Mouse (Mus musculus): ENCODE data around the gene Banp.

Banp gene

GRCm38 (mm10) chr8:122018046-122018831 is 68.7 kb downstream of the Banp start:
- peak; percentile 39 for DNase-seq (ENCODE audit: extremely low read depth, low read depth, low spot score)

- DNase-seq (ENCODE audit: extremely low read depth, low read depth, low spot score), result no peak
These were observed 69.6 kb downstream of the Banp start for GRCm38 (mm10) chr8:122019162-122019561.

GRCm38 (mm10) chr8:122020050-122020771 is 70.7 kb downstream of the Banp start:
- no peak for DNase-seq (ENCODE audit: extremely low read depth, low read depth, low spot score)

DNA sequence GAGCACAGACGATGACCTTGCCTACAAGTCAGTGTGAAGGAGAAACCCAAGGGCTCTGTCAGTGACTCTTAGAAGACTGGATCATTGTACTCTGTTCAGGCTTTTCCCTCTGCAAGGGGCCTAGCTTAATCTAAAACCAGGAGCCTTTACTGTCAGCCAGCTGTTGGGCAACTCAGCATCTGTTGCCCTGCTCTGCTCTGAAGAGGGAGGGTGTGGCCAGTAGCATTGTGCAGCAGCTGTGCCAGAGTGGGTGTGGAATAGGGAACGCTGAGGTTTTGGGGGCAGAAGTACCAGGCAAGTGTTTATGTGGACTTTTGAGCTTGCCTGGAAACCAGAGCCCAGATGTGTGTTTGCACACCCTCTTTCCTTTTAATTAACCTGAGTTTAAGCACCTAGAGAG is 72.2 kb downstream of the Banp start:
- no peak for DNase-seq (ENCODE audit: extremely low read depth, low read depth, low spot score)

DNA sequence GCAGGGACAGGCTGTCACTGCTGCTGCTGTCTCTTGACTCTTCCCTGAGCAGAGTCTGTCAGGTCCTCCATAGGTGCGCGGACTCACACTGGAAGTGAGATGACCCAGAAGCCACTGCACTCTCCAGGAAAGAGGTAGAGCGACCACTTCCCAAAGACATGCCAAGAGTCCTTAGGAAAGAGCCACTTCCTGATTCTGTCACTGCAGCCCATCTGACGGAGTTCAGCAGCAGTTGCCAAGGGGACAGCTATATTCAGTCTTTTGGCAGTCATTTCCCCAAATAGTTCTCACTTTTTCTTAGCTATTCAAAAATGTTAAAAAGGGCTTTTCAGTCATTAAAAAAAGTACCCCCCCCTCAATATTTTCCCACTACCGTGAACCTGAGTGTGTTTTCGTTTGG is 72.7 kb downstream of the Banp start:
- no peak for DNase-seq (ENCODE audit: extremely low read depth, low read depth, low spot score)

GRCm38 (mm10) chr8:122022705-122023104 is 73.2 kb downstream of the Banp start:
- no peak for DNase-seq (ENCODE audit: extremely low read depth, low read depth, low spot score)

- no peak for DNase-seq (ENCODE audit: extremely low read depth, low read depth, low spot score)
These were observed 76.0 kb downstream of the Banp start for GRCm38 (mm10) chr8:122025546-122025945.

GRCm38 (mm10) chr8:122028116-122028515 is 78.6 kb downstream of the Banp start:
- no peak for DNase-seq (ENCODE audit: extremely low read depth, low read depth, low spot score)

GRCm38 (mm10) chr8:122030965-122031364 is 81.4 kb downstream of the Banp start:
- DNase-seq (ENCODE audit: extremely low read depth, low read depth, low spot score), result no peak

- DNase-seq (ENCODE audit: extremely low read depth, low read depth, low spot score), result no peak
These were observed 83.2 kb downstream of the Banp start for GRCm38 (mm10) chr8:122032741-122033140.

DNA sequence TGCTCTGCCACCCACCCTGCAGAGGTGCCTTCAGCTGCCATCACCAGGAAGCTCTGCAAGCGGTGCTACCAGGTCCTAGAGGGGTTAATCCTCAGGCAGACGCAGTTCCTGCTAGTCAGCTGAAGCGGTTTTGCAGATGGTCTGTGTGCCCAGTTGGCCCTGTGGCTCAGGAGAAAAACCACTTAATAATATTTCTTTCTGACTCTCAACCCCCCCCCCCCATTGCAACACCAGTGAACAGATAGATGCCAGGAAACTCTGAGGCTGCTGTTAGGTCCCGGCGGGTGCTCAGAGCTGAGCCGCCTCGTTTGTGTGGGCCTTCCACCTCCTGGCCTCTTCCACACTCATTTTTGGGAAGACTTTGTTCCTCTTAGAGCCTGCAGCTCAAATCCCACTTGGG is 86.0 kb downstream of the Banp start:
- DNase-seq (ENCODE audit: extremely low read depth, low read depth, low spot score), result no peak

GRCm38 (mm10) chr8:122036325-122036724 is 86.8 kb downstream of the Banp start:
- no peak for DNase-seq (ENCODE audit: extremely low read depth, low read depth, low spot score)

GRCm38 (mm10) chr8:122037279-122037678 is 87.7 kb downstream of the Banp start:
- no peak for DNase-seq (ENCODE audit: extremely low read depth, low read depth, low spot score)

GRCm38 (mm10) chr8:122038076-122038475 is 88.5 kb downstream of the Banp start:
- no peak for DNase-seq (ENCODE audit: extremely low read depth, low read depth, low spot score)

DNA sequence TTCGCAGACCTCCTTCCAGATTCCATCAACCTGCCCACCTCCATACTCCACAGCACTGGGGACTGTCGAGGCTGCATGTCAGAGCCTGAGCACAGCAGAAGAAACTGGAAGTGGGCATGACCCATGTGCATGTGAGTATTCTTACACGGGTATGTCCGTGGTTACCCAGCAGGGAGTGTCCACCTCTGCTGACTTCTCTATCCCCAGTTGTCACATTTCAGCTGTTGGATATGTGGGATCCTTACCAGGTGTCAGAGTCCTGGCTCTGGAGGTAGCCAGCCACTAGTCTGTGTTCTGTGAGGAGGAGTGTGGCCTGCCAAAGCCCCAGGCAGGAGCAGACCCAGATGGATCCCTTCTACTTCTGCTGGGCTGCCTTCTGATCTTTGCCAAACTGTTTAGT is 89.9 kb downstream of the Banp start:
- DNase-seq (ENCODE audit: extremely low read depth, low read depth, low spot score), result no peak

GRCm38 (mm10) chr8:122047206-122047870 is 97.8 kb downstream of the Banp start:
- no peak for DNase-seq (ENCODE audit: extremely low read depth, low read depth, low spot score)

DNA sequence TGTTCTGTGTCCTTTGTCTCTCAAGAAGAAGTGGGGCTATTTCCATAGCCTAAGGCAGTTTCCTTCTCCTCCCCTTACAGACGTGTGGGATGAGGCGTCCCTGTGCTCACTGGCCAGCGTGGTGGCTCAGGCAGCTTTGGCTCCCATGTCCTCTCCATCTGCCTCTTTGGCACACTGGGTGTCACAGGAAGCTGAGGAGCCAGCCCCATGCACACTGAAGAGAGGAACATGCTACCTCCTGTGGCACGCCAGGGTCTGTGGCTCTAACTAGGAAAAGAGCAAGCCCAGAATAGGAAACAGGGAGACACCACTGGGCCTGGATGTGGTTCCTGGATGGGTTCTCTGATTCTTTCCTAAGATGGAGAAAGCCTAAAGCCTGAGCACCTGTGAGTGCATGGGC is 99.7 kb downstream of the Banp start:
- no peak for DNase-seq (ENCODE audit: extremely low read depth, low read depth, low spot score)

GRCm38 (mm10) chr8:122049923-122050322 is 100.4 kb downstream of the Banp start:
- DNase-seq (ENCODE audit: extremely low read depth, low read depth, low spot score), result no peak

DNA sequence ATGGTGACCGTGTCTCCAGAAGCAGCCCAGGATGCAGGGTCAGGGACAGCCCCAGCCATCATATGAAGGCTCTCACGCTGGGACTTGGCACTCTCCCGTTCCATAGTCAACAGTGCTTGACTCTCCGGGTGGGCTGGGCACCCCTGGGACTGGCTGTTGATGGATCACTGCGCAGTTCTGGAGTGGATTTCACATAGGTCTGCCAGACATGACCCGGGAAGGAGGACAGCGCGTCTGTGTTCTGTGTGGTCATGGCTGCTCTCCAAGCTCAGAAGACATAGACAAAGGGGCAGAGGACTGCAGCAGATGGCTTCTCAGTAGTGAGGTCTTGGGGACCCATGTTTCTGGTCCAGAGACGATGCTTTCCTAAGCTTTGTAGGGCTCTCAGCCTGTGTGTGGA is 101.1 kb downstream of the Banp start:
- no peak for DNase-seq (ENCODE audit: extremely low read depth, low read depth, low spot score)

DNA sequence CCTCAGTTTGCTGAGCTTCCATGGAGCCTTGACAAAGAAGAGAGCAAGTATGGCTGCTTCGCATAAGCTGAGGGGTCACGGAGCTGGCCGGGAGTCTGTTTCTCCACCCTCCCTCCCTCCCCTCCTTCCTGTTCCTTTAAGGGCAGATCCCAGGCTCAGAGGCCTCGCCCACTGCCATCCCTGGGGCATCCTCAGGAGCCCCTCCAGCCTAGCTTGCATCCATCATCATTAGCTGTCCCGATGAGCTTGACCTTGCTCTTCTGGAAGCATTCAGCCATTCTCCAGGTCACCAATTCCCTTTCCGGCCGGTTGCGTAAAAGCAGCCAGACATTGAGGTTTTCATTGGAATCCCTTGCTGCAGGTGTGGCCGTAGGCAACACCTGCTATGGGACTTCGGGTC is 105.8 kb downstream of the Banp start:
- DNase-seq (ENCODE audit: extremely low read depth, low read depth, low spot score), result no peak

- no peak for DNase-seq (ENCODE audit: extremely low read depth, low read depth, low spot score)
These were observed 106.6 kb downstream of the Banp start for GRCm38 (mm10) chr8:122056113-122056512.

GRCm38 (mm10) chr8:122056882-122057281 is 107.3 kb downstream of the Banp start:
- DNase-seq (ENCODE audit: extremely low read depth, low read depth, low spot score), result no peak

All from fat pad, adult 2 months (tissue).